Mouse (Mus musculus): ENCODE data around the gene Dock4. TPM values are rescaled to one million over a fixed set of nuclear protein-coding genes. Genes with fewer than 3 reads are reported as not detected.

Gene Dock4
- polyA plus RNA-seq, 1 experiment = 41.2 TPM

DNA sequence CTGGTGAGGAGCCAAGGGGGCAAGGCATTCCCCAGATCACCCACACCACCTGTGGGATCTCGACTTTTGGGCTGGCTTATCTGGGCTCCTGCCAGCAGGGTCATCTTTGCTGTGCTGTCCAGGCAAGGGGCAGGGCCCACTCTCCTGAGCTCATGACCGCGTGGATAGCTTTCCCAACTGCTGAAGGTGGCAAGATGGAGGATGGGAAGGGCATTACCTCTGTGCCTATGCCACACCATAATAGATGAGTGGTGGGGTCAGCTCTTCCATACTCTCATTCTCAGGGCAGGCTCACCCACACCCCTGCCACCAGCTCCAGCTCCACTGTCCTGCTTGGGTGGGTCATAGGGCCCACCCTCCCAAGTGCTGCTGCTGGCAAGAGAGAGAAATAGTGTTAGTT lies 439.2 kb downstream of the Dock4 start:
- Histone ChIP-seq H3K4me3 (ENCODE audit: insufficient read depth, low read length) (no peak overlapping the region), H3K4me1 (ENCODE audit: control insufficient read depth, insufficient read depth, low read length) (no peaks in the 10 kb centered on the region), H3K27ac (ENCODE audit: insufficient read depth, low read length) (no peak overlapping the region)
- TF ChIP-seq CTCF (IDR thresholded peaks at IDR 0.05; ENCODE audit: extremely low read depth, insufficient read depth, low read length) = no peak
- TF ChIP-seq POLR2A (IDR thresholded peaks at IDR 0.05; ENCODE audit: extremely low read depth, insufficient read depth, low read length) = no peak

DNA sequence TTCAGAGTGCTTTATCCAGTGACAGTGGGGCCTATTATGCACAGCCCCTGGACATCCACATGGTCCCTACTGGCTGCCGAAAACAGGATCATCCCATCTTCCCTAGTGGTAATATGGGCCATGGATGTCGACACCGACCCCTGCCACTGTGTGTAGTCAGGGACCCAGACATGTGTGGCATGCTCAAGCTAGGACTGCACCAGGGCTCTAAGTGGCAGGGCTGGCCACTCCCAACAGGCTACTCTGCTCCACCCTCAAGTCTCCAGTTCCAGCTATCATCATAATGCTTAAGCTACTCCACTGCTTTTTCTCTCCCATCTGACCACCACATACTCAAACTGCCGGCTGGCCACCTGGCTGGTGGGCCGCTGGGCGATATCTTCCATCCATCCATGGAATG lies 439.6 kb downstream of the Dock4 start:
- Histone ChIP-seq H3K4me1 (ENCODE audit: control insufficient read depth, insufficient read depth, low read length) (no peaks in the 10 kb centered on the region), H3K4me3 (ENCODE audit: insufficient read depth, low read length) (no peak overlapping the region), H3K27ac (ENCODE audit: insufficient read depth, low read length) (no peak overlapping the region)
- no peak for TF ChIP-seq POLR2A (IDR thresholded peaks at IDR 0.05; ENCODE audit: extremely low read depth, insufficient read depth, low read length)
- no peak for TF ChIP-seq CTCF (IDR thresholded peaks at IDR 0.05; ENCODE audit: extremely low read depth, insufficient read depth, low read length)

DNA sequence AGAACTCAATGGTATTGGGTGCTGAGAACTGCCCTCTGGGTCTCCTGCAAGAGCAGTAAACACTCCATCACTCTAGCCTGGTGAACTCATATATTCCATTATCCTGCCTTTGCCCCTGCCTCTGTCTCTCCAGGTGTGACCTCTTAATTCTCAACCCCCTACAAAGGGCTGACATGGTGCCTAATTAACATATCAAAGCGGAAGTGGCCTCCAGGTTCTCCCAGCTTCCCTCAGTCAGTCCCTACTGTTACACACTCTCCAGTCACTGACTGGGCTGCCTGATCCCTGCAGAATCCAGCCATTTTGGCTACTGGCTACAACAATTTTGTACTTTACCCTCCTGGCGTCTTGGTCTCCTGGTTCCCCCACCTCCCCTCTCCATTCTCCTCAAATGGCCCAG lies 441.7 kb downstream of the Dock4 start:
- Histone ChIP-seq H3K27ac (ENCODE audit: insufficient read depth, low read length) (no peak overlapping the region), H3K4me3 (ENCODE audit: insufficient read depth, low read length) (no peak overlapping the region), H3K4me1 (ENCODE audit: control insufficient read depth, insufficient read depth, low read length) (no peaks in the 10 kb centered on the region)
- TF ChIP-seq POLR2A (IDR thresholded peaks at IDR 0.05; ENCODE audit: extremely low read depth, insufficient read depth, low read length) (no peak), CTCF (IDR thresholded peaks at IDR 0.05; ENCODE audit: extremely low read depth, insufficient read depth, low read length) (no peak)

DNA sequence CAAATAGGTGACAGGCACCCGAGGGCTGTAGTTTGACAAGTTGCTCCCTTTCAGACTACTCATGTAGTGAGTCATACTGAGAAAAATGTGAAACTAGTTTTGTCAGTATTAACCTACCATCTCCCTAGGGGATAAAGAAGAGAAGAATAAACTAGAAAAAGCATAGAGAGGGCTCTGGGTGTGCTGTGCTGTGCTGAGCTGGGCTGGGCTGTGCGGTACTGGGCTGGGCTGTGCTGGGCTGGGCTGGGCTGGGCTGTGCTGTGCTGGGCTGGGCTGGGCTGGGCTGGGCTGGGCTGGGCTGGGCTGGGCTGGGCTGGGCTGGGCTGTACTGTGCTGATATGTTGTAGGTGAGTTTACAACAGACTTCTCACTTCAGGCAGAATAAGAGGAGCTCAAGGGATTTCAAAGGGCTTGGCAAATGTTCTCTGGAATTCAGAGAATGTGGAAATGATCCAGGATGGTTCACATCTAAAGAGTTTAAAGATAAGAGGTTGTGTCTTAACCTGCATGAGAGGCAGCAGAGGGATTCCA lies 442.6 kb downstream of the Dock4 start:
- Histone ChIP-seq H3K27ac (ENCODE audit: insufficient read depth, low read length) (no peak overlapping the region), H3K4me1 (ENCODE audit: control insufficient read depth, insufficient read depth, low read length) (no peaks in the 10 kb centered on the region), H3K4me3 (ENCODE audit: insufficient read depth, low read length) (no peak overlapping the region)
- TF ChIP-seq POLR2A (IDR thresholded peaks at IDR 0.05; ENCODE audit: extremely low read depth, insufficient read depth, low read length) (no peak), CTCF (IDR thresholded peaks at IDR 0.05; ENCODE audit: extremely low read depth, insufficient read depth, low read length) (no peak)

DNA sequence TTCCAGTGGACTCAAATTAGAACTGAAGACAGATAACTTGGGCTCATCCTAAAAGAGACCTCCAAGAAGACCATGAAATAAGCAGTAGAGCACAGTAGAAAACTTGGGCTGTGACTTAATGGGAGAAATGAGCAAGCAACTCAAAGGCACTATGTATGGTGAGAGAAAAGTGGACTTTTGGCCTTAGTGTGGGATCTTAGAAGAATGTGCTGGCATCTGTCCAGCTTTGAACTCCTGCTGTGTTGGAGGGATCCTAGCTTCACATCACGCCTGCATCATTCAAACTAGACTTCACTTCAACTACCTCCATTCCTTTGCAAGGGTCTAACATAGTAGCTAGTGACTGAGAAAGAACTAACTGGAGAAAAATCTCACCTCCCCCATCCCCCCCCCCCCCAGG lies 443.1 kb downstream of the Dock4 start:
- H3K27ac ChIP-seq (ENCODE audit: insufficient read depth, low read length) = no peak overlapping the region

DNA sequence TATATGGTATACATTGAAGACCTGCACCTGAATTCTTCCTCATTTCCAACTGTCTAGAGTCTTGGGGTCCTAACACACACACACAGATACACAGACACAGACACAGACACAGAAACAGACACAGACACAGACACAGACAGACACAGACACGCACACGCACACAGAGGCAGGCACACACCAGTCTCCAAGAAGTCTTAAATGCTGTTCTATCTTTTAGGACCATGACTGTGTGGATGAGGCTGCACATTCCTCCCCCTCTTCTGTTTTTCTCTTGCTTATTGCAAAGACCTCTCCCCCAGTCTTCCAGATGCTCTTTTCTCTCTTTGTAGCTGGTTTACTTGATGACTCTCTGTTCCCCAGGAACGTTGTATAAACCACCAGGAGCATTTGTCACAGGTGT lies 443.8 kb downstream of the Dock4 start:
- H3K27ac ChIP-seq (ENCODE audit: insufficient read depth, low read length) = no peak overlapping the region
- TF ChIP-seq CTCF (IDR thresholded peaks at IDR 0.05; ENCODE audit: extremely low read depth, insufficient read depth, low read length) = no peak
- TF ChIP-seq POLR2A (IDR thresholded peaks at IDR 0.05; ENCODE audit: extremely low read depth, insufficient read depth, low read length) = no peak
- H3K4me1 ChIP-seq (ENCODE audit: control insufficient read depth, insufficient read depth, low read length) = no peaks in the 10 kb centered on the region
- no peak overlapping the region for H3K4me3 ChIP-seq (ENCODE audit: insufficient read depth, low read length)

More for the DNA sequence above, 443.1 kb downstream of the Dock4 start:
- no peak overlapping the region for H3K4me3 ChIP-seq (ENCODE audit: insufficient read depth, low read length)
- no peaks in the 10 kb centered on the region for H3K4me1 ChIP-seq (ENCODE audit: control insufficient read depth, insufficient read depth, low read length)
- TF ChIP-seq POLR2A (IDR thresholded peaks at IDR 0.05; ENCODE audit: extremely low read depth, insufficient read depth, low read length) (no peak), CTCF (IDR thresholded peaks at IDR 0.05; ENCODE audit: extremely low read depth, insufficient read depth, low read length) (no peak)

DNA sequence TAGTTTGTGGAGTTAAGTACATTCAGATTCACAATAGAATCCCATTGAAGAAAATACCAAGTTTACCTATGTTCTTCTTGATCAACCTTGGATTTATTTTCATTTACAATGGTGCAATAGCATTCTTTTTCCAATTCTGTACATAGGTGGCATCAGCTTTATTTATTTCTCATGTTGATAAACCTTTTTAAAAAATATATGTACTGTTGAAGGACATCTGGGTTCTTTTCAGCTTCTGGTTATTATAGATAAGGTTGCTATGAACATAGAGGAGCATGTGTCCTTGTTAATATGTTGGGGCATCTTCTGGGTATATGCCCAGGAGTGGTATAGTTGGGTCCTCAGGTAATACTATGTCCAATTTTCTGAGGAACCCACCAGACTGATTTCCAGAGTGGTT lies 445.4 kb downstream of the Dock4 start:
- Histone ChIP-seq H3K4me3 (ENCODE audit: insufficient read depth, low read length) (no peak overlapping the region), H3K27ac (ENCODE audit: insufficient read depth, low read length) (no peak overlapping the region), H3K4me1 (ENCODE audit: control insufficient read depth, insufficient read depth, low read length) (no peaks in the 10 kb centered on the region)
- TF ChIP-seq POLR2A (IDR thresholded peaks at IDR 0.05; ENCODE audit: extremely low read depth, insufficient read depth, low read length) (no peak), CTCF (IDR thresholded peaks at IDR 0.05; ENCODE audit: extremely low read depth, insufficient read depth, low read length) (no peak)

DNA sequence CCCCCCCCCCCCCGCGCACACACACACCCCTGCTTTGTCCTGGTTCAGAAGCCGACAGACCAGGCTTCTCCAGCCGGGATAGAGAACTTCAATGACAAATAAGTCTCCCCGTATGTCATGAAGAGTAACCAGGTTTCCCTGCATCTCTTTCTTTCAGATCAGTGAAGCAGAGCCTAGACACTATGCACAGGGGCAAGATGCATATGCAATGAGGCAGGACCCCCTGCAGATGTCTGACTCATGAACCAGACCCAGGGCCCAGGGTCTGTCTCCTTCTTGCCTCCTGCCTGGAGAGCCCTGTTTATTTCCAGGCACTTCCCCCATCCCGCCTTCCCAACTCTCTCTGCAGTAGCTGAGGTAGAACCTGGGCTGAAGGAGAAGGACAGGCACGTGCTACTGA lies 448.0 kb downstream of the Dock4 start:
- Histone ChIP-seq H3K27ac (ENCODE audit: insufficient read depth, low read length) (no peak overlapping the region), H3K4me3 (ENCODE audit: insufficient read depth, low read length) (no peak overlapping the region), H3K4me1 (ENCODE audit: control insufficient read depth, insufficient read depth, low read length) (no peaks in the 10 kb centered on the region)
- no peak for TF ChIP-seq POLR2A (IDR thresholded peaks at IDR 0.05; ENCODE audit: extremely low read depth, insufficient read depth, low read length)
- TF ChIP-seq CTCF (IDR thresholded peaks at IDR 0.05; ENCODE audit: extremely low read depth, insufficient read depth, low read length) = no peak

DNA sequence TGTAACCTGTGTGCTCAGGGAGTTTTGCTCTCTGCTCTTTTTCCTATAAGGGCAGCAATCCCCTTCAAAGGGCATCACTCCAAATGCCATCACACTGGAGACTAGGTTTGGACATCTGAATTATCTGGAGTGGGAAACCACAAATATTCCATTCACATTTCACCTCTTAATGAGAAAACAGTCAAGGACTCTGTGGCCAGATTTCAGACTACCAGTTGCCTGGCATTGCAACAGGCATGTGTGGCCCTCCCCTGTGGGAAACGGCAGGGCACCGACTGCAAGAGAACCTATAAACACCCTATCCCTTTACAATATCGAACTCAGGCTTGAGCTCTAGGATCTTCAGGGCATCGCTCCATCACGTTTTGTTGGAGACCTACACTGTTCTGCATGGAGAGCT lies 448.9 kb downstream of the Dock4 start:
- H3K27ac ChIP-seq (ENCODE audit: insufficient read depth, low read length) = no peak overlapping the region
- TF ChIP-seq CTCF (IDR thresholded peaks at IDR 0.05; ENCODE audit: extremely low read depth, insufficient read depth, low read length) = no peak
- no peak for TF ChIP-seq POLR2A (IDR thresholded peaks at IDR 0.05; ENCODE audit: extremely low read depth, insufficient read depth, low read length)
- H3K4me3 ChIP-seq (ENCODE audit: insufficient read depth, low read length) = no peak overlapping the region
- H3K4me1 ChIP-seq (ENCODE audit: control insufficient read depth, insufficient read depth, low read length) = no peaks in the 10 kb centered on the region

Other genes starting within 250 kb of the Dock4 start
- gene Lsmem1, start 246.5 kb upstream of the Dock4 start, polyA plus RNA-seq (2012; rRNA removed) = 0.81 and 0.86 TPM in 2 replicates
- 69.2 and 70.4 TPM in 2 replicates for gene Ifrd1, start 197.4 kb upstream of the Dock4 start, polyA plus RNA-seq (2012; rRNA removed)
- gene Zfp277, start 50 bp upstream of the Dock4 start, polyA plus RNA-seq (2012; rRNA removed) = 18.1 and 19.4 TPM in 2 replicates

Measured in cortical plate, adult 2 months (tissue).